Mouse (Mus musculus) kidney, adult 2 months (tissue): ENCODE results near the gene Pomc.

ENCODE experiments used
- CTCF ChIP-seq: fragments of 200-500 bp; conservative IDR thresholded peaks from 2 replicates; pipeline ENCODE4 v1.5.1; 2011; ENCODE audit warnings: low read depth, mild to moderate bottlenecking, control low read depth, low read length, moderate library complexity, mixed read lengths; ENCODE audit not compliant: insufficient read depth, insufficient read length
- POLR2A ChIP-seq: fragments of 200-500 bp; IDR thresholded peaks from one replicate; pipeline ENCODE4 v1.6.1; 2011; ENCODE audit warnings: low read depth, low read length, control low read depth

- TF ChIP-seq CTCF (no peak), POLR2A (no peak)
Observed at GRCm38 (mm10) chr12:3906308-3906707, 48.4 kb upstream of the Pomc start.
